ENCODE assay signal across 26 mouse cellular contexts in genomic region chr8:56272934-56273333, GRCm38 (mm10). TPM values are rescaled to one million over a fixed set of nuclear protein-coding genes. Genes with fewer than 3 reads are reported as not detected.
DNase-seq lines count a peak whose midpoint lies in the region; ATAC-seq lines count a peak whose summit lies in the region.
"Had no signal": no experiment of that assay in that cellular context is flagged by ENCODE, and none has a peak within 500 bp of the region (broad histone marks: within the 10 kb centered on the region; RNA-seq: fewer than 3 reads in every experiment).

No protein-coding gene starts in this region.

- no peaks in the 10 kb centered on the region for H3K36me3 ChIP-seq in heart, embryonic 13.5 days
- H3K36me3 ChIP-seq in heart, embryonic 11.5 days (ENCODE audit: control insufficient read depth, insufficient read depth, low read length), result no peaks in the 10 kb centered on the region
- H3K36me3 ChIP-seq in heart, embryonic 16.5 days (ENCODE audit: control insufficient read depth, insufficient read depth), result no peaks in the 10 kb centered on the region
- H3K36me3 ChIP-seq in limb, embryonic 11.5 days (ENCODE audit: control insufficient read depth, insufficient read depth, low read length), result no peaks in the 10 kb centered on the region
- H3K36me3 ChIP-seq in limb, embryonic 10.5 days, result no peaks in the 10 kb centered on the region
- H3K36me3 ChIP-seq: embryonic facial prominence, embryonic 10.5 days; embryonic facial prominence, embryonic 13.5 days; forebrain, embryonic 12.5 days; forebrain, embryonic 15.5 days had no signal

- peaks cover 21% of the 10 kb centered on the region for H3K4me1 ChIP-seq in heart, embryonic 13.5 days
- no peaks in the 10 kb centered on the region for H3K4me1 ChIP-seq in heart, embryonic 11.5 days (ENCODE audit: control insufficient read depth, insufficient read depth, low read length)
- H3K4me1 ChIP-seq in heart, embryonic 16.5 days (ENCODE audit: control insufficient read depth, insufficient read depth, low read length), result peaks cover 6% of the 10 kb centered on the region
- H3K4me1 ChIP-seq in limb, embryonic 11.5 days (ENCODE audit: control insufficient read depth, insufficient read depth, low read length), result no peaks in the 10 kb centered on the region
- H3K4me1 ChIP-seq in limb, embryonic 10.5 days, result no peaks in the 10 kb centered on the region
- H3K4me1 ChIP-seq: embryonic facial prominence, embryonic 13.5 days; forebrain, embryonic 12.5 days; forebrain, embryonic 15.5 days had no signal

- H3K4me2 ChIP-seq in heart, embryonic 13.5 days, result no peak overlapping the region
- H3K4me2 ChIP-seq in heart, embryonic 11.5 days, result no peak overlapping the region
- no peak overlapping the region for H3K4me2 ChIP-seq in heart, embryonic 16.5 days (ENCODE audit: low read depth, low read length)
- H3K4me2 ChIP-seq in limb, embryonic 11.5 days (ENCODE audit: low read depth, severe bottlenecking), result no peak overlapping the region
- H3K4me2 ChIP-seq: embryonic facial prominence, embryonic 13.5 days; forebrain, embryonic 12.5 days; forebrain, embryonic 15.5 days; hindbrain, embryonic 14.5 days had no signal

- no peak overlapping the region for H3K4me3 ChIP-seq in heart, embryonic 13.5 days
- H3K4me3 ChIP-seq in heart, embryonic 11.5 days (ENCODE audit: low read depth, low read length), result no peak overlapping the region
- no peak overlapping the region for H3K4me3 ChIP-seq in heart, embryonic 16.5 days (ENCODE audit: low read length)
- H3K4me3 ChIP-seq in limb, embryonic 11.5 days (ENCODE audit: low read depth, low read length), result no peak overlapping the region
- H3K4me3 ChIP-seq in limb, embryonic 10.5 days, result no peak overlapping the region
- H3K4me3 ChIP-seq: embryonic facial prominence, embryonic 10.5 days; embryonic facial prominence, embryonic 13.5 days; erythroblast, embryonic 14.5 days; forebrain, embryonic 12.5 days; forebrain, embryonic 15.5 days had no signal

- no peak for DNase-seq in heart, postnatal 25 days (ENCODE audit: low spot score)
- DNase-seq in limb, embryonic 11.5 days (ENCODE audit: low spot score), result no peak
- no peak for DNase-seq in limb, embryonic 10.5 days (ENCODE audit: low spot score)
- DNase-seq: adrenal gland, adult 8-10 months; adrenal gland, postnatal 25 days; cerebellum, adult 11-12 months; cerebellum, adult 8-10 months; cerebellum, postnatal 10 days; cerebellum, postnatal 36 days; embryo, embryonic 11 days; gastrocnemius, postnatal 25 days; heart, postnatal 10 days; heart, postnatal 4 days; kidney, adult 11 months had no signal

- no peak overlapping the region for H3K9ac ChIP-seq in heart, embryonic 13.5 days
- H3K9ac ChIP-seq in heart, embryonic 11.5 days (ENCODE audit: low read depth, low read length), result no peak overlapping the region
- no peak overlapping the region for H3K9ac ChIP-seq in heart, embryonic 16.5 days (ENCODE audit: low read length)
- no peak overlapping the region for H3K9ac ChIP-seq in limb, embryonic 11.5 days (ENCODE audit: low read length)
- H3K9ac ChIP-seq: embryonic facial prominence, embryonic 13.5 days; forebrain, embryonic 12.5 days; forebrain, embryonic 15.5 days; hindbrain, embryonic 14.5 days had no signal

- H3K27me3 ChIP-seq in heart, embryonic 13.5 days (replicated peaks), result no peaks in the 10 kb centered on the region
- no peaks in the 10 kb centered on the region for H3K27me3 ChIP-seq in heart, embryonic 11.5 days (ENCODE audit: control insufficient read depth, insufficient read depth, low read length)
- H3K27me3 ChIP-seq in heart, embryonic 16.5 days (ENCODE audit: control insufficient read depth, insufficient read depth, low read length), result no peaks in the 10 kb centered on the region
- H3K27me3 ChIP-seq in limb, embryonic 11.5 days (ENCODE audit: control insufficient read depth, insufficient read depth, low read length), result no peaks in the 10 kb centered on the region
- H3K27me3 ChIP-seq in limb, embryonic 10.5 days (ENCODE audit: low read depth, poor library complexity, severe bottlenecking), result no peaks in the 10 kb centered on the region
- H3K27me3 ChIP-seq: embryonic facial prominence, embryonic 13.5 days; forebrain, embryonic 12.5 days; forebrain, embryonic 15.5 days had no signal

- H3K27ac ChIP-seq in heart, embryonic 13.5 days (replicated peaks), result peak overlapping the region; percentile 6; the same call in 1 of the 2 replicates
- no peak overlapping the region for H3K27ac ChIP-seq in heart, embryonic 11.5 days (ENCODE audit: low read depth, low read length)
- H3K27ac ChIP-seq in heart, embryonic 16.5 days (ENCODE audit: low read length), result peak overlapping the region; percentile 39
- H3K27ac ChIP-seq in limb, embryonic 11.5 days (replicated peaks; ENCODE audit: low read depth, low read length), result no peak overlapping the region
- H3K27ac ChIP-seq in limb, embryonic 10.5 days, result no peak overlapping the region
- H3K27ac ChIP-seq: embryonic facial prominence, embryonic 10.5 days; embryonic facial prominence, embryonic 13.5 days; forebrain, embryonic 12.5 days; forebrain, embryonic 15.5 days; hindbrain, embryonic 14.5 days; hindbrain, postnatal 0 days had no signal

- intact Hi-C loops in heart, postnatal 25 days (cut with DNase I), result no loop called here

- WGBS in heart, embryonic 13.5 days, result 29% methylated on average over 1 of the region's 1 CpGs
- WGBS in heart, embryonic 11.5 days (ENCODE audit: insufficient replicate concordance), result 41% methylated on average over 1 of the region's 1 CpGs
- 27% methylated on average over 1 of the region's 1 CpGs for WGBS in heart, embryonic 16.5 days
- 26% methylated on average over 1 of the region's 1 CpGs for WGBS in limb, embryonic 11.5 days
- 63% methylated on average over 1 of the region's 1 CpGs for WGBS in limb, embryonic 10.5 days

- H3K9me3 ChIP-seq in heart, embryonic 13.5 days, result no peaks in the 10 kb centered on the region
- no peaks in the 10 kb centered on the region for H3K9me3 ChIP-seq in heart, embryonic 11.5 days (replicated peaks; ENCODE audit: control insufficient read depth, low read length)
- no peaks in the 10 kb centered on the region for H3K9me3 ChIP-seq in heart, embryonic 16.5 days (replicated peaks; ENCODE audit: control insufficient read depth, low read length)
- no peaks in the 10 kb centered on the region for H3K9me3 ChIP-seq in limb, embryonic 11.5 days (ENCODE audit: control insufficient read depth, low read length)
- H3K9me3 ChIP-seq in limb, embryonic 10.5 days (replicated peaks), result no peaks in the 10 kb centered on the region
- H3K9me3 ChIP-seq: embryonic facial prominence, embryonic 10.5 days; embryonic facial prominence, embryonic 13.5 days; forebrain, embryonic 12.5 days; forebrain, embryonic 15.5 days had no signal

- ATAC-seq in heart, embryonic 13.5 days (ENCODE audit: extremely low read depth, insufficient number of reproducible peaks, low FRiP score, low TSS enrichment), result no peak
- ATAC-seq in heart, embryonic 11.5 days (replicated peaks; ENCODE audit: insufficient number of reproducible peaks, low FRiP score, low TSS enrichment), result no peak
- peak; percentile 76; the same call in 1 of the 2 replicates for ATAC-seq in heart, embryonic 16.5 days (replicated peaks; ENCODE audit: extremely low read depth, insufficient read depth, low FRiP score)
- ATAC-seq in limb, embryonic 11.5 days (ENCODE audit: insufficient number of reproducible peaks, low FRiP score, low TSS enrichment, low read depth), result peak; percentile 47; the same call in 1 of the 2 replicates
- ATAC-seq: activated CD4-positive, CD25-positive, alpha-beta regulatory T cell, adult 4 months; forebrain, embryonic 15.5 days; hindbrain, postnatal 0 days; inflammation-experienced regulatory T-cells, adult 6 months had no signal

RNA-seq across cellular contexts. Expression of gene Hpgd, which starts 21.5 kb away (rescaled TPM):
- polyA plus RNA-seq in heart, embryonic 13.5 days (2015; fragmentation: Nextera tagmentation; extraction: Ambion mirVana), result 14.5 and 17.5 TPM in 2 replicates
- polyA plus RNA-seq in heart, embryonic 11.5 days (2014; fragmentation: Nextera tagmentation; extraction: Ambion mirVana), result 29.2 and 32.6 TPM in 2 replicates
- polyA plus RNA-seq in heart, embryonic 16.5 days (2015; fragmentation: Nextera tagmentation; extraction: Ambion mirVana), result 20.1 and 36.7 TPM in 2 replicates
- 10 to 100 TPM in 1 of 2 experiments, 1 to 10 TPM in 1; 9.3 to 10.2 TPM for total RNA-seq in heart, postnatal 25 days (2021)
- 11.7 TPM in 2 replicates for polyA plus RNA-seq in limb, embryonic 11.5 days (2014; fragmentation: Nextera tagmentation; extraction: Ambion mirVana)
- 6.9 and 10.6 TPM in 2 replicates for polyA plus RNA-seq in limb, embryonic 10.5 days (2016; fragmentation: Nextera tagmentation; extraction: Ambion mirVana)

Comparison
In these comparisons a context has a peak if more than half of its experiments do, and no peak if none do; other contexts are left out.
1. ATAC-seq: peak in heart, embryonic 16.5 days (single experiment) and limb, embryonic 11.5 days (single experiment); none in heart, embryonic 13.5 days (single experiment) and heart, embryonic 11.5 days (single experiment).
2. H3K27ac ChIP-seq: peak in heart, embryonic 13.5 days (single experiment) and heart, embryonic 16.5 days (single experiment); none in heart, embryonic 11.5 days (single experiment), limb, embryonic 11.5 days (single experiment) and limb, embryonic 10.5 days (single experiment).